Mouse (Mus musculus) kidney, embryonic 14.5 days (tissue): ENCODE data around the gene Zbtb20. TPM values are rescaled to one million over a fixed set of nuclear protein-coding genes. Genes with fewer than 3 reads are reported as not detected.
A peak's percentile ranks its signal among the peaks of the same experiment; 100 is the strongest.

Experiments used
- ATAC-seq: fragments of 200-750 bp; cut with Nextera tagmentation; 2 replicates; pipeline ENCODE4 v1.8.0; 2017; ENCODE audit warnings: moderate number of reproducible peaks, mild to moderate bottlenecking, moderate TSS enrichment, moderate library complexity; ENCODE audit not compliant: low FRiP score, low TSS enrichment
- H3K27ac ChIP-seq: fragments of 300-500 bp; sonication (generic); 2 replicates; pipeline ENCODE4 v1.5.1; 2014; ENCODE audit warnings: low read depth, mild to moderate bottlenecking, low read length, moderate library complexity, mixed read lengths
- H3K27me3 ChIP-seq: fragments of 300-500 bp; sonication (generic); 2 replicates; pipeline ENCODE4 v1.6.1; 2014; ENCODE audit warnings: mild to moderate bottlenecking, low read length; ENCODE audit not compliant: control insufficient read depth, insufficient read depth
- H3K36me3 ChIP-seq: fragments of 300-500 bp; sonication (generic); 2 replicates; pipeline ENCODE4 v1.6.1; 2014; ENCODE audit warnings: low read length, mixed read lengths; ENCODE audit not compliant: control insufficient read depth, insufficient read depth
- H3K4me1 ChIP-seq: fragments of 300-500 bp; sonication (generic); 2 replicates; pipeline ENCODE4 v1.6.1; 2014; ENCODE audit warnings: low read length, mixed read lengths; ENCODE audit not compliant: control insufficient read depth, insufficient read depth
- H3K4me2 ChIP-seq: fragments of 300-500 bp; sonication (generic); replicated peaks from 2 replicates; pipeline ENCODE4 v1.6.1; 2014; ENCODE audit warnings: low read depth, mild to moderate bottlenecking, low read length
- H3K4me3 ChIP-seq: fragments of 300-500 bp; sonication (generic); 2 replicates; pipeline ENCODE4 v1.5.1; 2014; ENCODE audit warnings: mild to moderate bottlenecking, low read length
- H3K9ac ChIP-seq: fragments of 300-500 bp; sonication (generic); 2 replicates; pipeline ENCODE4 v1.6.1; 2014; ENCODE audit warnings: low read depth, mild to moderate bottlenecking, low read length, moderate library complexity
- H3K9me3 ChIP-seq: fragments of 300-500 bp; sonication (generic); 2 replicates; pipeline ENCODE4 v1.6.1; 2016; ENCODE audit warnings: low read length; ENCODE audit not compliant: control insufficient read depth
- WGBS: fragments of 180-500 bp; shearing (Covaris S2); extraction: QIAGEN DNeasy Blood & Tissue Kit; methylation state at CpG from one replicate; pipeline ENCODE4 v1.1.7; 2014; 5-methylcytosine and 5-hydroxymethylcytosine counted together
- polyA plus RNA-seq: library from polyadenylated mRNA; unstranded; fragments of >200 nt; fragmentation: Nextera tagmentation; extraction: Ambion mirVana; gene quantifications from 2 replicates; pipeline ENCODE4 v1.2.1, GENCODE M21; 2014

Gene Zbtb20
- polyA plus RNA-seq, 1 experiment from 2014 or later: 43.3 TPM

GRCm38 (mm10) chr16:43454370-43454934 lies 578.8 kb downstream of the Zbtb20 start:
- no peak overlapping the region for H3K4me2 ChIP-seq
- no peaks in the 10 kb centered on the region for H3K9me3 ChIP-seq
- no peaks in the 10 kb centered on the region for H3K27me3 ChIP-seq
- H3K36me3 ChIP-seq: no peaks in the 10 kb centered on the region
- no peak overlapping the region for H3K4me3 ChIP-seq
- 47% methylated on average over 4 of the region's 4 CpGs for WGBS
- H3K9ac ChIP-seq: no peak overlapping the region
- ATAC-seq: no peak
- peaks cover 6% of the 10 kb centered on the region; the same call in 1 of the 2 replicates for H3K4me1 ChIP-seq
- no peak overlapping the region for H3K27ac ChIP-seq

GRCm38 (mm10) chr16:43456446-43457172 lies 580.9 kb downstream of the Zbtb20 start:
- no peak for ATAC-seq
- Histone ChIP-seq H3K27me3 (no peaks in the 10 kb centered on the region), H3K4me1 (peaks cover 6% of the 10 kb centered on the region; the same call in 1 of the 2 replicates), H3K36me3 (no peaks in the 10 kb centered on the region), H3K9ac (no peak overlapping the region), H3K27ac (no peak overlapping the region), H3K4me2 (no peak overlapping the region), H3K4me3 (no peak overlapping the region), H3K9me3 (no peaks in the 10 kb centered on the region)
- WGBS: 70% methylated on average over 8 of the region's 8 CpGs

DNA sequence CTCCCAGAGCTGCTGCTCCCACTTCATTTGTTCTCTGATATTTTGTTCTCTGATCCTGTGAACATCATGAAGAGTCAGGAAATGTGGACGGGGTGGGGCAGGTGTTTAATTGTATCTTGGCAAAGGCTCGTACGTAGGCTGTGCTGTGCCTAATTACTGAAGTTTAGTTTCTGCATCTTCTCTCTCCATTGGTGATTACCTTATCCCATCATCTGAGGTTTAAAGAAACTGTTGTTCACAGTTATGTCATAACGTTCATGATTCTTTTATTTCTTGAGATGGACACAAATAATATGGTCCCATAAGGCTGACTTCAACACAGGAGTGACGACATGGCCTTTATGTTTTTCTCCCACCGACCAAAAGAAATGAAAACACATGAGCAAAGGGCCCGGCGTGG lies 582.1 kb downstream of the Zbtb20 start:
- H3K27ac ChIP-seq: no peak overlapping the region
- H3K36me3 ChIP-seq: no peaks in the 10 kb centered on the region
- 81% methylated on average over 8 of the region's 8 CpGs for WGBS
- H3K4me1 ChIP-seq: peaks cover 11% of the 10 kb centered on the region
- no peak overlapping the region for H3K4me2 ChIP-seq
- no peak overlapping the region for H3K4me3 ChIP-seq
- no peak for ATAC-seq
- H3K9me3 ChIP-seq: no peaks in the 10 kb centered on the region
- H3K27me3 ChIP-seq: no peaks in the 10 kb centered on the region
- no peak overlapping the region for H3K9ac ChIP-seq

DNA sequence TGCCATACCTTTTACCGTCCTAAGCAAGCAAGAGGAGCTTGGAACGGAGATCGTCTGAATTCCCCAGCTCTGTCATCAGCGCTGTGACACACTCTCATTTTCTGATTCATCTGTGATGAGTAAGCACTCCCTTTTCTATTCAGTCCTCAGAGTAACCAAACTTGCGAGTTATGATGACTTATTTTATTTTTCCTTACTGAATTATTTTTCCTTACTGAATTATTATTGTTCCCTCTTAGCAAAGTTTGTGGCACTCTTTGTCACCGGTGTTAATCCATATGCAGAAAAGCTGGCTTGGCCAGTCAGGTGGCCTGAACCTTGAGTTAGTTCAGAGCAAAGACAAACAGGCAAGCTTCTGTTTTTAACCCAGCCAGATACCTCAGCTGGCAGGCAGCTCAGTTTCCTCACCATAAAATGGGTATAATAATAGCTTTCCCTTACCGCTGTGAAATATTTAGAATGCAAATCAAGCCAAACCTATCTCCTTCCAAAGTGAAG lies 583.1 kb downstream of the Zbtb20 start:
- H3K4me3 ChIP-seq: no peak overlapping the region
- H3K36me3 ChIP-seq: no peaks in the 10 kb centered on the region
- H3K27ac ChIP-seq: no peak overlapping the region
- no peak for ATAC-seq
- H3K4me2 ChIP-seq: no peak overlapping the region
- no peak overlapping the region for H3K9ac ChIP-seq
- H3K9me3 ChIP-seq: no peaks in the 10 kb centered on the region
- H3K4me1 ChIP-seq: peaks cover 14% of the 10 kb centered on the region
- H3K27me3 ChIP-seq: no peaks in the 10 kb centered on the region
- 80% methylated on average over 7 of the region's 7 CpGs for WGBS

- Histone ChIP-seq H3K4me2 (no peak overlapping the region), H3K9ac (no peak overlapping the region), H3K27me3 (no peaks in the 10 kb centered on the region), H3K36me3 (no peaks in the 10 kb centered on the region), H3K4me1 (peaks cover 14% of the 10 kb centered on the region), H3K27ac (no peak overlapping the region), H3K9me3 (no peaks in the 10 kb centered on the region), H3K4me3 (no peak overlapping the region)
- 81% methylated on average over 3 of the region's 3 CpGs for WGBS
- ATAC-seq: no peak
Observed at GRCm38 (mm10) chr16:43461745-43462378, 586.2 kb downstream of the Zbtb20 start.

GRCm38 (mm10) chr16:43462470-43463455 lies 587.1 kb downstream of the Zbtb20 start:
- no peaks in the 10 kb centered on the region for H3K36me3 ChIP-seq
- no peak overlapping the region for H3K4me2 ChIP-seq
- H3K4me3 ChIP-seq: no peak overlapping the region
- no peaks in the 10 kb centered on the region for H3K9me3 ChIP-seq
- H3K4me1 ChIP-seq: peaks cover 14% of the 10 kb centered on the region
- no peak overlapping the region; the same call in 1 of the 2 replicates for H3K27ac ChIP-seq
- WGBS: 32% methylated on average over 11 of the region's 11 CpGs
- H3K27me3 ChIP-seq: no peaks in the 10 kb centered on the region
- ATAC-seq: peak; percentile 75; the same call in 1 of the 2 replicates
- H3K9ac ChIP-seq: no peak overlapping the region

DNA sequence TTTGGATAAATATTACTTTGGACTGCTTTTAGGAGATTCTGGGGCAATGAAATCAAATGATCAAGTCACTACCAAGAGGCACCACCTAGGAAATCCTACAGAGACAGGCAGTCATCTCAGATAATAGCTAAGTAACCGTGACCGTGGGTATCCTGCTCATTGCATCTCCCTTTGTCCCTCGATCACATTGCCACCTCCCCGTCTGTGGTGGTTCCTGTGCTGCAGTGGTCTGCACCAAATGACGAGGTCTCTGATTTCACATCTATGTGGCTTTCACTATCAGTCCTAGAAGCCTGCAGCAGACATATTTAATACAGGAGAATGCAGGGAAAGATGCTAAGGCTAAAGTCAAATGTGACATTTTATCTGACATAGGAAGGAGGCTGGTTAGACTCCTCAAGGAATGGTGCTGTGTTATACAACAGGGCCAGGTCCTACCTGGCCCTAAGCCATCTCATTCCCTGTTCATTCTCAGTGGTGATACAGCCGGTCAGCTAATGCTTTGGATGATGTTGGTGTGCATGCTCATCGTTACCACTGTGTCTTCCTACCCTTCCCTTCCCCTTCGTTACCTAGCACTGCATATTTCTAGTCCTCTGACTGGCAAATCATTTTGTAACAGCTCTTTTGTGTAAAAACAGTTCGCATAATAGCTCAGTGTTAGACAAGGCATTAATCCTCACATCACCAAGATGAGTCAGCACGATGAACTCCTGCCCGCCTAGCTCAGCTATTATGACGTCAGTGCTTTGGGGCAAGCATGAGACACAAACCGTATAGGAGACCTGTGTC lies 588.2 kb downstream of the Zbtb20 start:
- Histone ChIP-seq H3K4me2 (no peak overlapping the region), H3K27me3 (no peaks in the 10 kb centered on the region), H3K4me1 (peaks cover 14% of the 10 kb centered on the region), H3K27ac (no peak overlapping the region), H3K9ac (no peak overlapping the region), H3K36me3 (no peaks in the 10 kb centered on the region), H3K4me3 (no peak overlapping the region), H3K9me3 (no peaks in the 10 kb centered on the region)
- WGBS: 66% methylated on average over 13 of the region's 13 CpGs
- no peak for ATAC-seq

DNA sequence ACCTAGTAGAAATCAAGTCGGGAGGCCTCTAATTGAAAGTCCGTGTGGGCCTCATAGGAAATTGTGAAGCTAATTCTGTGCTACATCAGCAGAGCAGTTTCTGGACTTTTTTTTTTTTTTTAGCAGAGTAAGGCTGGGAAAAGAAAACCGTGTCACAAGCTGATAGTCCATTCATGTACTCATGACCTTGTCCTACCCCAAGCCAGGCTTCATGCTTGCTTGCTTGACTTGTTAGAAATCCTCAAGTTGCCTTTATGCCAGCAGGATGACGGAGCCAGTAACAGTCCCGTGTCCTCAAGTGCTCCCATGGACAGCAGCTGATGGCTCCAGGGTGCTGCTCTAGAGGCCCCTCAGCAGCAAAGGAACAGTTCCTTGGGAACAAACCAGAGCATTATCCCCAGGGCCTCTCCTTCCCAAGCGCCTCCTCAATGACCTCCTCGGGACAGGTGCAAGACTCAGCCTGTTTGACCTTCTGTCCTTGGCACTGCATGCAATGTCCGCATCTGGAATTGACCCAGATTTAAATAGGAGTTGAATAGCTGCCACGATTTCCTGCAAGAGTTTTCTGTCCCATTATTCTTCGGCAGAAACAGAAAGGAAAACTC lies 588.9 kb downstream of the Zbtb20 start:
- Histone ChIP-seq H3K36me3 (no peaks in the 10 kb centered on the region), H3K9me3 (no peaks in the 10 kb centered on the region), H3K4me2 (no peak overlapping the region), H3K4me1 (peaks cover 14% of the 10 kb centered on the region), H3K27me3 (no peaks in the 10 kb centered on the region), H3K27ac (no peak overlapping the region), H3K4me3 (no peak overlapping the region), H3K9ac (no peak overlapping the region)
- no peak for ATAC-seq
- WGBS: 73% methylated on average over 10 of the region's 10 CpGs
